Mouse (Mus musculus) ES-Bruce4 (cell line): ENCODE results near the gene Lap3. TPM values are rescaled to one million over a fixed set of nuclear protein-coding genes. Genes with fewer than 3 reads are reported as not detected.
A peak's percentile ranks its signal among the peaks of the same experiment; 100 is the strongest.

ENCODE experiments used
- H3K27ac ChIP-seq: 2 replicates; pipeline ENCODE4 v1.5.1; 2012; ENCODE audit warnings: low read length, inconsistent platforms; ENCODE audit not compliant: insufficient read depth
- H3K27me3 ChIP-seq: 2 replicates; pipeline ENCODE4 v1.6.1; 2012; ENCODE audit warnings: mild to moderate bottlenecking, low read length, inconsistent platforms; ENCODE audit not compliant: control insufficient read depth, poor library complexity, insufficient read depth, severe bottlenecking
- H3K36me3 ChIP-seq: 2 replicates; pipeline ENCODE4 v1.6.1; 2012; ENCODE audit warnings: inconsistent platforms, mild to moderate bottlenecking, low read length, moderate library complexity; ENCODE audit not compliant: control insufficient read depth, poor library complexity, insufficient read depth, severe bottlenecking
- H3K4me1 ChIP-seq: one replicate; pipeline ENCODE4 v1.8.1; 2011; ENCODE audit warnings: low read length; ENCODE audit not compliant: control insufficient read depth, insufficient read depth
- H3K4me3 ChIP-seq: 2 replicates; pipeline ENCODE4 v1.5.1; 2011; ENCODE audit warnings: low read depth, mild to moderate bottlenecking, low read length
- H3K9ac ChIP-seq: 2 replicates; pipeline ENCODE4 v1.6.1; 2012; ENCODE audit warnings: low read depth, mild to moderate bottlenecking, inconsistent platforms; ENCODE audit not compliant: poor library complexity, severe bottlenecking
- H3K9me3 ChIP-seq: replicated peaks from 2 replicates; pipeline ENCODE4 v1.6.1; 2012; ENCODE audit warnings: mild to moderate bottlenecking, low read length, inconsistent platforms; ENCODE audit not compliant: control insufficient read depth, poor library complexity, insufficient read depth, severe bottlenecking
- CTCF ChIP-seq: IDR thresholded peaks from one replicate; pipeline ENCODE4 v1.8.1; 2011; ENCODE audit warnings: low read depth, low read length
- EP300 ChIP-seq: IDR thresholded peaks from 2 replicates; pipeline ENCODE4 v1.6.1; 2011; ENCODE audit warnings: low read depth, low read length; ENCODE audit not compliant: insufficient read depth
- POLR2A ChIP-seq: IDR thresholded peaks from one replicate; pipeline ENCODE4 v1.8.1; 2011; ENCODE audit warnings: low read length; ENCODE audit not compliant: insufficient read depth
- polyA plus RNA-seq: library from polyadenylated mRNA; stranded (reverse); fragments of >200 nt; gene quantifications from 2 replicates; pipeline ENCODE4 v1.2.4, GENCODE M21; 2011; ENCODE audit warnings: low read depth; ENCODE audit not compliant: missing spikeins, insufficient read depth, insufficient read length

Gene Lap3
- polyA plus RNA-seq, 1 experiment, result 190 TPM

GRCm38 (mm10) chr5:45483654-45484053, 9.5 kb upstream of the Lap3 start:
- Histone ChIP-seq H3K36me3 (no peaks in the 10 kb centered on the region), H3K9me3 (no peaks in the 10 kb centered on the region), H3K4me3 (no peak overlapping the region), H3K4me1 (no peaks in the 10 kb centered on the region), H3K9ac (no peak overlapping the region), H3K27ac (no peak overlapping the region), H3K27me3 (no peaks in the 10 kb centered on the region)
- no peak for TF ChIP-seq POLR2A
- TF ChIP-seq EP300, result no peak
- TF ChIP-seq CTCF, result no peak

DNA sequence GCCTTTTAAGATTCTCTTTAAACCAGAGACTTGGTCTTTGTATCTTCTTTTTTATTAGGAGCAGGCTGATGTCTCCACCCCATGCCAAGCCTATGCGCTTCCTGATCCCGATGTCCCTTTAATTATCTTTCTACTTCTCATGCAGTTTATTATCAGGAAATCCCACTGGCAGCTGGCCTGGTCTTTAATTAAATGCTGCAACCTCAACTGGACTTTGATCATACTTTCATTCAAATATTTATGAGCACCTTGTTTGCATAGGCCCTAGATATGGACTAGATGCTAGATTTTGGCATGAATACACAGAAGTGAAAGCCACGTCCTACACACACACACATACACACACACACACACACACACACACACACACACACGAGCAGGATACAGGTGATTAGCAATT, 1.4 kb upstream of the Lap3 start:
- H3K9me3 ChIP-seq, result no peaks in the 10 kb centered on the region
- TF ChIP-seq EP300 (no peak), POLR2A (no peak), CTCF (no peak)
- no peak overlapping the region for H3K27ac ChIP-seq
- no peak overlapping the region for H3K9ac ChIP-seq
- H3K27me3 ChIP-seq, result no peaks in the 10 kb centered on the region
- H3K4me3 ChIP-seq, result no peak overlapping the region
- peaks cover 8% of the 10 kb centered on the region for H3K36me3 ChIP-seq
- H3K4me1 ChIP-seq, result peaks cover 5% of the 10 kb centered on the region

DNA sequence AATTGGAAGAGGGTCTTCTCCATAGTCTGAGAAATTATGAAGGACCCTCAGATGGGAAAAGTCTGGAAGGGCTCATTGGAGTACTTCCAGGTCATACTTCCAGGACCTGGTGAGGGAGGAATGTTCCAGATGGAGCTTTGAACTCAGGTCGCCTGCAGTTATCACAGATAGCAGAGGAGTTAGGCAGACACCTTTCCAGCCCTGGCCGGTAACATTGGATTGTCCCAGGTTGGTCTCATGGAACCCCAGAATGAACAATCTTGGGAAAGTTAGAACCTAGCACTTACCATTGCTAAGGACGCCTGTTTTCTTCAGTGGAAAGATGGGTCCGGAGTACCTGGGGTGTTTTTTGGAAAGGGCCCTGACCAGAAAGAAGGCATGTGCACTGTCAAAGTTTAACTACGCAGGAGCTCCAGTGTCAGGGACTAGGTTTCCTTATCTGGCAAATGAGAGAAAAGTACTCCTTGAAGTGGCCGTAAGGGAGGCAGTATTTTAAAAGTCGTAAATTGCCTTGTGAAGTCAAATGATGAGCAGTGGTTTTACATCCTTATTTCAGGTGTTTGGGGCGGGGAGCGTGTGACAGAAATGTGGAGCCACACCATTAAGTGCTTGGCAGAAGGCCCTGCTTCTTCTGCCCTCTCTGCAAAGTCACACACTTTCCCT, 1.1 kb downstream of the Lap3 start:
- Histone ChIP-seq H3K27ac (peak overlapping the region; percentile 97), H3K9me3 (no peaks in the 10 kb centered on the region)
- TF ChIP-seq CTCF, result no peak

GRCm38 (mm10) chr5:45495429-45495975, 2.3 kb downstream of the Lap3 start:
- Histone ChIP-seq H3K9ac (peak overlapping the region; percentile 89), H3K27me3 (no peaks in the 10 kb centered on the region), H3K4me3 (no peak overlapping the region; the same call in 1 of the 2 replicates), H3K36me3 (peaks cover 40% of the 10 kb centered on the region), H3K4me1 (peaks cover 7% of the 10 kb centered on the region), H3K9me3 (no peaks in the 10 kb centered on the region), H3K27ac (peak overlapping the region; percentile 97)
- TF ChIP-seq POLR2A, result no peak
- TF ChIP-seq EP300, result 0 out of 2 replicates have a peak, but pooled peaks have one; percentile 11
- TF ChIP-seq CTCF, result no peak

More for the DNA sequence above, 1.1 kb downstream of the Lap3 start:
- H3K36me3 ChIP-seq, result peaks cover 27% of the 10 kb centered on the region
- H3K4me1 ChIP-seq, result peaks cover 7% of the 10 kb centered on the region
- no peaks in the 10 kb centered on the region for H3K27me3 ChIP-seq
- H3K9ac ChIP-seq, result peak overlapping the region; percentile 89
- peak overlapping the region; percentile 94 for H3K4me3 ChIP-seq

DNA sequence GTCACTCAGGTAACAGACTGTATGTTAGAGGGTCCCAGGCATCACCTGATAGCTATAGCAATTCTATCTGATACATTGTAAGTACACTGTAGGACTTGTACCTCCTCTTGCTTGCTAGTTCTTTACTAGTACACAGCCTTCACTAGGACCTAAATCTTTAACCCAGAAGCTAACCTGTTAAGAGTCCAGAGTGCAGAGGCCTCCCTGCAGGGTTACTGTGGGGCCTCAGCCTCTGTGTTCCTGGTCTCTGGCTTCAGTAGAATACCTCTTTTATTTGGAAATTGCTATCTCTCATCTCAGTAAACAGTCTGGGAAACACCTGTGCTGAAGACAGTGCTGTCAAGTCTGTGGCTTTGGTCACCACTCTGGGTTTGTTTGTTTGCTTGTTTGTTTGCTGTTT, 2.9 kb downstream of the Lap3 start:
- Histone ChIP-seq H3K9me3 (no peaks in the 10 kb centered on the region), H3K4me3 (no peak overlapping the region), H3K27me3 (no peaks in the 10 kb centered on the region), H3K36me3 (peaks cover 45% of the 10 kb centered on the region), H3K9ac (0 out of 2 replicates have a peak overlapping the region, but pooled peaks have one; percentile 16), H3K4me1 (peaks cover 7% of the 10 kb centered on the region), H3K27ac (peak overlapping the region; percentile 89)
- no peak for TF ChIP-seq POLR2A
- no peak for TF ChIP-seq CTCF
- no peak for TF ChIP-seq EP300

- Histone ChIP-seq H3K27ac (peak overlapping the region; percentile 89), H3K9me3 (no peaks in the 10 kb centered on the region), H3K4me3 (no peak overlapping the region), H3K36me3 (peaks cover 49% of the 10 kb centered on the region), H3K27me3 (no peaks in the 10 kb centered on the region), H3K9ac (0 out of 2 replicates have a peak overlapping the region, but pooled peaks have one; percentile 16), H3K4me1 (peaks cover 7% of the 10 kb centered on the region)
- TF ChIP-seq POLR2A (no peak), CTCF (no peak), EP300 (no peak)
Measured at GRCm38 (mm10) chr5:45496479-45496878, 3.3 kb downstream of the Lap3 start.
